Mouse (Mus musculus) stomach, postnatal 0 days (tissue): Measurements from ENCODE around the gene Grip2.

Experiments
- CTCF ChIP-seq: IDR thresholded peaks from 2 replicates; pipeline ENCODE4 v1.5.1; 2016; ENCODE audit warnings: antibody characterized with exemption, low read depth, mild to moderate bottlenecking, moderate library complexity
- EP300 ChIP-seq: optimal IDR thresholded peaks from 2 replicates; pipeline ENCODE3; 2016; ENCODE audit warnings: antibody characterized with exemption

GRCm38 (mm10) chr6:91852550-91852949 is 25.5 kb upstream of the Grip2 start:
- no peak for TF ChIP-seq EP300
- peak; percentile 84 for TF ChIP-seq CTCF
